Mouse (Mus musculus): ENCODE results near the gene Gm10352. TPM values are rescaled to one million over a fixed set of nuclear protein-coding genes. Genes with fewer than 3 reads are reported as not detected.
"Not testable (repeated sequence)": the region's sequence is repeated elsewhere in the genome, so short reads cannot be mapped to it uniquely, and the experiment has no call there.

The Gm10352 gene
- not detected in 2 replicates for polyA plus RNA-seq (2014; fragmentation: Nextera tagmentation; extraction: Ambion mirVana)

DNA sequence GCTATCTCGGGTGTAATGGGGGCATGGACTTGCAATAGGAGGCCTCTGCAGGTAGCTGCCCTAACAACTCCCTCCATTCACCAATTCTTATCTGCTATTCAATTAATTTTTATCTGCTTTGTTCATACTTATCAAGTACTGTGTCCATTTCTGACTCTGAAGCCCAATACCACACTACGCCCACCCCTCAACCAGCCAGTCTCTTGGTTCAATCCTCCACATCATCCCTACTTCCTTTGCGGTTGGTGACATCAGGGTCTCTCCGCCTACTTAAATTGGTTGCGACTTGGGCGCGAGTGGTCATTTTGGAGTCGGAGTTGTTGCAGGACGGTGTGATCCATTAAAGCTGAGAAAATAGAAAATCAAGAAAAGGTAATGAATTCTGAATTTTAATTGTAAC, at the start of gene Gm10352:
Gene Gm10352 (plus strand): TSS at position 301 of the 400 bp plus-strand sequence.
- H3K27me3 ChIP-seq (replicated peaks; ENCODE audit: control insufficient read depth, insufficient read depth, low read length); H3K4me1 ChIP-seq (ENCODE audit: control insufficient read depth, insufficient read depth, low read length); H3K4me2 ChIP-seq (ENCODE audit: low read depth, low read length); ATAC-seq (ENCODE audit: low read depth); H3K27ac ChIP-seq (replicated peaks; ENCODE audit: low read depth, low read length); DNase-seq (ENCODE audit: low spot score); H3K9ac ChIP-seq (ENCODE audit: low read depth, low read length); H3K4me3 ChIP-seq (ENCODE audit: low read depth, low read length); H3K36me3 ChIP-seq (ENCODE audit: control insufficient read depth, insufficient read depth, low read length); H3K9me3 ChIP-seq (ENCODE audit: control insufficient read depth, low read length): not testable (repeated sequence)
- no CpG with 5 or more reads among the region's 9 CpGs for WGBS

- H3K4me2 ChIP-seq (ENCODE audit: low read depth, low read length); H3K27ac ChIP-seq (replicated peaks; ENCODE audit: low read depth, low read length); H3K4me1 ChIP-seq (ENCODE audit: control insufficient read depth, insufficient read depth, low read length); DNase-seq (ENCODE audit: low spot score); H3K27me3 ChIP-seq (replicated peaks; ENCODE audit: control insufficient read depth, insufficient read depth, low read length); H3K36me3 ChIP-seq (ENCODE audit: control insufficient read depth, insufficient read depth, low read length); ATAC-seq (ENCODE audit: low read depth); H3K9me3 ChIP-seq (ENCODE audit: control insufficient read depth, low read length); H3K4me3 ChIP-seq (ENCODE audit: low read depth, low read length); H3K9ac ChIP-seq (ENCODE audit: low read depth, low read length): not testable (repeated sequence)
- no CpG with 5 or more reads among the region's 9 CpGs for WGBS
Measured at GRCm38 (mm10) chrY:2932282-2932681, 31.5 kb downstream of the Gm10352 start, which contains the start of gene Gm29289. TSS of gene Gm29289 (plus strand) at chrY:2932582.

Other genes starting within 250 kb of the Gm10352 start
- not detected in 2 replicates for gene Sry, start 237.3 kb upstream of the Gm10352 start, polyA plus RNA-seq (2014; fragmentation: Nextera tagmentation; extraction: Ambion mirVana)
- gene H2al2b, start 180.3 kb upstream of the Gm10352 start, polyA plus RNA-seq (2014; fragmentation: Nextera tagmentation; extraction: Ambion mirVana): not detected in 2 replicates
- gene Gm4064, start 104.8 kb upstream of the Gm10352 start, polyA plus RNA-seq (2014; fragmentation: Nextera tagmentation; extraction: Ambion mirVana): not detected in 2 replicates
- gene Rbmy, start 70.3 kb upstream of the Gm10352 start, polyA plus RNA-seq (2014; fragmentation: Nextera tagmentation; extraction: Ambion mirVana): not detected in 2 replicates
- gene Gm10256, start 70.3 kb upstream of the Gm10352 start, polyA plus RNA-seq (2014; fragmentation: Nextera tagmentation; extraction: Ambion mirVana): not detected in 2 replicates
- not detected in 2 replicates for gene Gm29289, start 31.6 kb downstream of the Gm10352 start, polyA plus RNA-seq (2014; fragmentation: Nextera tagmentation; extraction: Ambion mirVana)